Mouse (Mus musculus) intestine, postnatal 0 days (tissue): ENCODE results near the gene Tfcp2. TPM values are rescaled to one million over a fixed set of nuclear protein-coding genes. Genes with fewer than 3 reads are reported as not detected.

ENCODE experiments used
- ATAC-seq: fragments of 200-750 bp; cut with Nextera tagmentation; 2 replicates; pipeline ENCODE4 v1.8.0; 2017; ENCODE audit warnings: mild to moderate bottlenecking, moderate TSS enrichment, moderate library complexity
- H3K27ac ChIP-seq: fragments of 300-500 bp; sonication (generic); 2 replicates; pipeline ENCODE4 v1.5.1; 2014; ENCODE audit warnings: mild to moderate bottlenecking, low read depth, low read length, moderate library complexity
- H3K27me3 ChIP-seq: fragments of 300-500 bp; sonication (generic); replicated peaks from 2 replicates; pipeline ENCODE4 v1.6.1; 2014; ENCODE audit warnings: low read length, mixed read lengths; ENCODE audit not compliant: control insufficient read depth, insufficient read depth
- H3K36me3 ChIP-seq: fragments of 300-500 bp; sonication (generic); 2 replicates; pipeline ENCODE4 v1.6.1; 2014; ENCODE audit warnings: mild to moderate bottlenecking, moderate library complexity; ENCODE audit not compliant: control insufficient read depth, insufficient read depth
- H3K4me1 ChIP-seq: fragments of 300-500 bp; sonication (generic); replicated peaks from 2 replicates; pipeline ENCODE4 v1.6.1; 2014; ENCODE audit warnings: antibody characterized with exemption, low read length, mixed read lengths; ENCODE audit not compliant: control insufficient read depth, insufficient read depth
- H3K4me2 ChIP-seq: fragments of 300-500 bp; sonication (generic); replicated peaks from 2 replicates; pipeline ENCODE4 v1.6.1; 2014; ENCODE audit warnings: low read depth, mild to moderate bottlenecking, moderate library complexity
- H3K4me3 ChIP-seq: fragments of 300-500 bp; sonication (generic); 2 replicates; pipeline ENCODE4 v1.5.1; 2014; ENCODE audit warnings: low read depth, low read length
- H3K9ac ChIP-seq: fragments of 300-500 bp; sonication (generic); 2 replicates; pipeline ENCODE4 v1.6.1; 2014; ENCODE audit warnings: mild to moderate bottlenecking, low read depth, low read length
- H3K9me3 ChIP-seq: fragments of 300-500 bp; sonication (generic); 2 replicates; pipeline ENCODE4 v1.6.1; 2016; ENCODE audit warnings: mixed run types; ENCODE audit not compliant: control insufficient read depth
- CTCF ChIP-seq: sonication (generic); IDR thresholded peaks from 2 replicates; pipeline ENCODE4 v1.5.1; 2016; ENCODE audit warnings: low read depth, mild to moderate bottlenecking, control low read depth, antibody characterized with exemption, moderate library complexity
- WGBS: fragments of 180-500 bp; shearing (Covaris S2); extraction: QIAGEN DNeasy Blood & Tissue Kit; methylation state at CpG from one replicate; pipeline ENCODE4 v1.1.7; 2014; 5-methylcytosine and 5-hydroxymethylcytosine counted together
- polyA plus RNA-seq: library from polyadenylated mRNA; unstranded; fragments of >200 nt; fragmentation: Nextera tagmentation; extraction: Ambion mirVana; gene quantifications from 2 replicates; pipeline ENCODE4 v1.2.1, GENCODE M21; 2015

Tfcp2 gene
- polyA plus RNA-seq: 8.0 and 8.5 TPM in 2 replicates

- Histone ChIP-seq H3K4me2 (peak within 1 kb of the TSS; percentile 74), H3K27me3 (no peaks in the 10 kb centered on the region), H3K9ac (peak within 1 kb of the TSS; percentile 82), H3K36me3 (peaks cover 5% of the 10 kb centered on the region; the same call in 1 of the 2 replicates), H3K9me3 (no peaks in the 10 kb centered on the region), H3K4me3 (peak within 1 kb of the TSS; percentile 66), H3K4me1 (peaks cover 5% of the 10 kb centered on the region; the same call in 1 of the 2 replicates), H3K27ac (peak within 1 kb of the TSS; percentile 68)
- WGBS: under 1% methylated on average over 84 of the region's 84 CpGs
- ATAC-seq: peak; percentile 99
- no peak for TF ChIP-seq CTCF
Observed at GRCm38 (mm10) chr15:100551326-100552307, at the start of gene Tfcp2. Tfcp2 (minus strand) TSS chr15:100552008.

DNA sequence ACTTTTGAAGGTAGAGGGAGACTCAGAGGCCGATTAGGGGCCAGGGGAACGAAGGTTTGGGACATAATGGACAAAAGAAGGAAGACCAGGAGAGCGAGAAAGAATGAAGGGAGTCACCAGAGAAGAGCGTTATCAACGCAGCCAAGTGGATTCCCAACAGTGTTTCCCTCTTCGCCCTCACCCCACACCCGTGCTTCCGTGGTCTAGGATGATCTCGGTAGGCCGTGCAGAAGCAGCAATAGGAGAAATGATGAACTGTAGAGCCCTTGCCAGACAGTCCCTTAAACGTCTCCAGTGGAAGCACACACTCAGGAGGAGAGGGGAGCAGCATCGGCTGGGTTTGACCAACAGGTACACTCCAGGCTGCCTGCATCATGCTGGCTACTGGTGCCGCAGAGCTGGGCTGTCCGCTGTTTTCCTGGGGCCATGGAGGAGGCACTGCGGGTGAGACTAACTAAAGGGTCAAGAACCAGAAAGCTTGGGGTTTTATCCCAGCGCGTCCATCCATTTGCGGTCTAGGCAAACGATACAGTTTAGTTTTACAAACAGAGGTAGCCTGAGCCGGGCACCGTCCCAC, 49.0 kb upstream of the Tfcp2 start:
- Histone ChIP-seq H3K4me1 (no peaks in the 10 kb centered on the region), H3K9me3 (no peaks in the 10 kb centered on the region), H3K4me3 (peak overlapping the region; percentile 90; the same call in 1 of the 2 replicates), H3K9ac (no peak overlapping the region), H3K36me3 (no peaks in the 10 kb centered on the region), H3K27me3 (peaks cover 9% of the 10 kb centered on the region; the same call in 1 of the 2 replicates), H3K27ac (no peak overlapping the region), H3K4me2 (peak overlapping the region; percentile 100)
- TF ChIP-seq CTCF: no peak
- no peak for ATAC-seq
- WGBS: 42% methylated on average over 21 of the region's 21 CpGs

GRCm38 (mm10) chr15:100600047-100600695, 48.4 kb upstream of the Tfcp2 start:
- Histone ChIP-seq H3K9ac (peak overlapping the region; percentile 88), H3K4me3 (peak overlapping the region; percentile 90), H3K4me2 (peak overlapping the region; percentile 100), H3K27ac (peak overlapping the region; percentile 60), H3K9me3 (no peaks in the 10 kb centered on the region), H3K27me3 (peaks cover 9% of the 10 kb centered on the region; the same call in 1 of the 2 replicates), H3K36me3 (no peaks in the 10 kb centered on the region), H3K4me1 (no peaks in the 10 kb centered on the region)
- WGBS: 4% methylated on average over 35 of the region's 35 CpGs
- TF ChIP-seq CTCF: peak; percentile 71
- peak; percentile 62 for ATAC-seq

- WGBS: under 1% methylated on average over 71 of the region's 76 CpGs
- Histone ChIP-seq H3K4me1 (no peaks in the 10 kb centered on the region), H3K27ac (peak within 1 kb of the TSS; percentile 60), H3K36me3 (no peaks in the 10 kb centered on the region), H3K4me3 (peak within 1 kb of the TSS; percentile 90), H3K9me3 (no peaks in the 10 kb centered on the region), H3K27me3 (peaks cover 9% of the 10 kb centered on the region; the same call in 1 of the 2 replicates), H3K4me2 (peak within 1 kb of the TSS; percentile 100), H3K9ac (peak within 1 kb of the TSS; percentile 88)
- no peak for TF ChIP-seq CTCF
- ATAC-seq: peak; percentile 38
Observed at GRCm38 (mm10) chr15:100599276-100600046, 47.7 kb upstream of the Tfcp2 start, which contains the start of gene Pou6f1. Pou6f1 (minus strand) TSS chr15:100599984.

- WGBS: under 1% methylated on average over 12 of the region's 12 CpGs
- no peaks in the 10 kb centered on the region for H3K9me3 ChIP-seq
- H3K4me3 ChIP-seq: peak overlapping the region; percentile 90
- H3K27ac ChIP-seq: peak overlapping the region; percentile 60; the same call in 1 of the 2 replicates
- TF ChIP-seq CTCF: no peak
- peak overlapping the region; percentile 88; the same call in 1 of the 2 replicates for H3K9ac ChIP-seq
- ATAC-seq: peak; percentile 34; the same call in 1 of the 2 replicates
- H3K4me1 ChIP-seq: no peaks in the 10 kb centered on the region
- H3K36me3 ChIP-seq: no peaks in the 10 kb centered on the region
- peak overlapping the region; percentile 100 for H3K4me2 ChIP-seq
- H3K27me3 ChIP-seq: peaks cover 9% of the 10 kb centered on the region; the same call in 1 of the 2 replicates
Observed at GRCm38 (mm10) chr15:100598883-100599275, 47.1 kb upstream of the Tfcp2 start.
